Mouse (Mus musculus) layer of hippocampus, adult 18-20 months (tissue): ENCODE data around the gene Myh9. TPM values are rescaled to one million over a fixed set of nuclear protein-coding genes. Genes with fewer than 3 reads are reported as not detected.

Source experiments
- DNase-seq, 2 experiments: peaks; one replicate each; pipeline ENCODE4 v3.0.0; 2022; ENCODE audit warnings: low spot score in 2 of 2
- total RNA-seq, 2 experiments: library from RNA; stranded (reverse); gene quantifications; 2 replicates each; pipeline ENCODE4 v1.2.3; 2021

Myh9 gene
- total RNA-seq, 2 experiments from 2014 or later, result 86.7 to 88.3 TPM

- DNase-seq, result no peak
Observed at GRCm38 (mm10) chr15:77792056-77792455, 49.9 kb downstream of the Myh9 start.

- DNase-seq, result no peak
Observed at GRCm38 (mm10) chr15:77790656-77791405, 51.1 kb downstream of the Myh9 start.

- no peak for DNase-seq
Observed at GRCm38 (mm10) chr15:77789186-77789585, 52.8 kb downstream of the Myh9 start.

- DNase-seq, result no peak
Observed at GRCm38 (mm10) chr15:77788356-77788755, 53.6 kb downstream of the Myh9 start.

GRCm38 (mm10) chr15:77785807-77786206 is 56.2 kb downstream of the Myh9 start:
- DNase-seq, result no peak

GRCm38 (mm10) chr15:77784039-77784824 is 57.7 kb downstream of the Myh9 start:
- peak; percentile 81 to 87 for DNase-seq

GRCm38 (mm10) chr15:77782449-77783014 is 59.4 kb downstream of the Myh9 start:
- DNase-seq, result no peak

GRCm38 (mm10) chr15:77775186-77775963 is 66.6 kb downstream of the Myh9 start:
- DNase-seq, result peak; percentile 67 to 80

GRCm38 (mm10) chr15:77774303-77774702 is 67.7 kb downstream of the Myh9 start:
- DNase-seq, result no peak

- DNase-seq, result peak in 1 of 2 experiments; percentile 53
Observed at GRCm38 (mm10) chr15:77773099-77773915, 68.7 kb downstream of the Myh9 start.

GRCm38 (mm10) chr15:77770942-77771341 is 71.0 kb downstream of the Myh9 start:
- peak; percentile 59 to 76 for DNase-seq

GRCm38 (mm10) chr15:77770341-77770740 is 71.6 kb downstream of the Myh9 start:
- no peak for DNase-seq

GRCm38 (mm10) chr15:77766981-77767380 is 75.0 kb downstream of the Myh9 start:
- DNase-seq, result no peak

GRCm38 (mm10) chr15:77765484-77766093 is 76.4 kb downstream of the Myh9 start:
- DNase-seq, result no peak

GRCm38 (mm10) chr15:77764391-77765006 is 77.5 kb downstream of the Myh9 start:
- DNase-seq, result no peak

GRCm38 (mm10) chr15:77763702-77764101 is 78.3 kb downstream of the Myh9 start:
- DNase-seq, result no peak

- no peak for DNase-seq
Observed at GRCm38 (mm10) chr15:77763050-77763449, 78.9 kb downstream of the Myh9 start.

GRCm38 (mm10) chr15:77761561-77762380 is 80.2 kb downstream of the Myh9 start:
- DNase-seq, result peak in 1 of 2 experiments; percentile 55

GRCm38 (mm10) chr15:77761083-77761482 is 80.9 kb downstream of the Myh9 start:
- DNase-seq, result no peak
